Mouse (Mus musculus): ENCODE measurements at regions not wholly inside any gene's neighbourhood (a gene's known extent, or its start where the extent isn't known, plus 50 kb on each side); places are given as distances from the start of the nearest gene placed in this dataset.

DNA sequence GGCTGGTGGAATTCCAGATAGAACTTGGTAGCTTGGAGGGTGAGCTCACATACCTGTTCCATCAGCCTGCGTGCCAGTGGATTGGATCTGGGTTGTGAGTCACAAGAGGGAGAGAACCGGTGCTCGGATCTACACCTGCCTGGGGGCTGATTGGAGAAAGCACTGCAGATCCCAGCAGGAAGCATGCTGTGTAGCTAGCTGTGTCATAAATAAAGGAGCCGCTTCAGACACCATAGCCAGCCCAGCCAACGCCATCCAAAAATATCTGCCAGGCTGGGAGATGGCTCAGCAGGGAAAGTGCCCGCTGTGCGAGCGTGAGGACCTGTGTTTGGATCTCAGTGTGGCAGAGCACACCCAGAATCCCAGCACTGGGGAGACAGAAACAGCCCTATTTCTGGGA is 99.0 kb upstream of the Mgat5 start:
- TF ChIP-seq POLR2A (IDR thresholded peaks at IDR 0.05; ENCODE audit: insufficient read depth, low read depth, low read length): no peak
- no peak for TF ChIP-seq EP300 (IDR thresholded peaks at IDR 0.05; ENCODE audit: insufficient read depth, low read depth, low read length)
- TF ChIP-seq CTCF (IDR thresholded peaks at IDR 0.05): no peak
